Mouse (Mus musculus): ENCODE data around the gene Mmel1. TPM values are rescaled to one million over a fixed set of nuclear protein-coding genes. Genes with fewer than 3 reads are reported as not detected.

Gene Mmel1
- polyA plus RNA-seq, 1 experiment from 2014 or later = 0.13 TPM

- no peaks in the 10 kb centered on the region for H3K9me3 ChIP-seq (ENCODE audit: low read depth, low read length)
- ATAC-seq (ENCODE audit: insufficient read depth) = no peak; the same call in 1 of the 2 replicates
- peak overlapping the region; percentile 48 for H3K9ac ChIP-seq
- no peak for DNase-seq
- 13% methylated on average over 9 of the region's 9 CpGs for WGBS
- no peak overlapping the region for H3K27ac ChIP-seq (ENCODE audit: low read depth)
- peak overlapping the region; percentile 93 for H3K4me2 ChIP-seq
- no peak for TF ChIP-seq CTCF (IDR thresholded peaks at IDR 0.05; ENCODE audit: low read depth)
- H3K36me3 ChIP-seq (ENCODE audit: insufficient read depth) = no peaks in the 10 kb centered on the region
- H3K4me3 ChIP-seq (ENCODE audit: low read depth, low read length) = peak overlapping the region; percentile 49
- H3K4me1 ChIP-seq (ENCODE audit: insufficient read depth) = no peaks in the 10 kb centered on the region
- peaks cover 39% of the 10 kb centered on the region for H3K27me3 ChIP-seq (ENCODE audit: insufficient read depth, low read length)
These were observed 12.9 kb upstream of the Mmel1 start for GRCm38 (mm10) chr4:154856480-154856837.

- Histone ChIP-seq H3K9ac (no peak overlapping the region), H3K4me3 (ENCODE audit: low read depth, low read length) (no peak overlapping the region), H3K36me3 (ENCODE audit: insufficient read depth) (no peaks in the 10 kb centered on the region), H3K9me3 (ENCODE audit: low read depth, low read length) (no peaks in the 10 kb centered on the region), H3K27ac (ENCODE audit: low read depth) (no peak overlapping the region), H3K4me2 (peak overlapping the region; percentile 93), H3K27me3 (ENCODE audit: insufficient read depth, low read length) (peaks cover 39% of the 10 kb centered on the region), H3K4me1 (ENCODE audit: insufficient read depth) (no peaks in the 10 kb centered on the region)
- WGBS = 85% methylated on average over 7 of the region's 7 CpGs
- DNase-seq = no peak
- TF ChIP-seq CTCF (IDR thresholded peaks at IDR 0.05; ENCODE audit: low read depth) = no peak; the same call in 1 of the 2 replicates
- no peak for ATAC-seq (ENCODE audit: insufficient read depth)
These were observed 12.5 kb upstream of the Mmel1 start for GRCm38 (mm10) chr4:154856882-154857281.

GRCm38 (mm10) chr4:154857366-154858240 lies 11.8 kb upstream of the Mmel1 start:
- DNase-seq (no peak), ATAC-seq (ENCODE audit: insufficient read depth) (no peak)
- no peak for TF ChIP-seq CTCF (IDR thresholded peaks at IDR 0.05; ENCODE audit: low read depth)
- H3K4me2 ChIP-seq = no peak overlapping the region
- no peaks in the 10 kb centered on the region for H3K4me1 ChIP-seq (ENCODE audit: insufficient read depth)
- H3K9me3 ChIP-seq (ENCODE audit: low read depth, low read length) = no peaks in the 10 kb centered on the region
- 71% methylated on average over 10 of the region's 10 CpGs for WGBS
- H3K27ac ChIP-seq (ENCODE audit: low read depth) = no peak overlapping the region
- H3K27me3 ChIP-seq (ENCODE audit: insufficient read depth, low read length) = peaks cover 39% of the 10 kb centered on the region
- no peak overlapping the region for H3K4me3 ChIP-seq (ENCODE audit: low read depth, low read length)
- H3K9ac ChIP-seq = no peak overlapping the region
- H3K36me3 ChIP-seq (ENCODE audit: insufficient read depth) = no peaks in the 10 kb centered on the region

GRCm38 (mm10) chr4:154858601-154859000 lies 10.8 kb upstream of the Mmel1 start:
- no peak for TF ChIP-seq CTCF (IDR thresholded peaks at IDR 0.05; ENCODE audit: low read depth)
- peaks cover 35% of the 10 kb centered on the region for H3K27me3 ChIP-seq (ENCODE audit: insufficient read depth, low read length)
- no peak for ATAC-seq (ENCODE audit: insufficient read depth)
- no peak overlapping the region for H3K4me2 ChIP-seq
- H3K9me3 ChIP-seq (ENCODE audit: low read depth, low read length) = no peaks in the 10 kb centered on the region
- H3K9ac ChIP-seq = no peak overlapping the region
- H3K27ac ChIP-seq (ENCODE audit: low read depth) = no peak overlapping the region
- H3K4me1 ChIP-seq (ENCODE audit: insufficient read depth) = 0 out of 2 replicates have a peak, but pooled peaks cover under 1% of the 10 kb centered on the region
- 67% methylated on average over 3 of the region's 3 CpGs for WGBS
- H3K36me3 ChIP-seq (ENCODE audit: insufficient read depth) = no peaks in the 10 kb centered on the region
- H3K4me3 ChIP-seq (ENCODE audit: low read depth, low read length) = no peak overlapping the region
- DNase-seq = no peak

GRCm38 (mm10) chr4:154861967-154862366 lies 7.4 kb upstream of the Mmel1 start:
- 65% methylated on average over 5 of the region's 5 CpGs for WGBS
- TF ChIP-seq CTCF (IDR thresholded peaks at IDR 0.05; ENCODE audit: low read depth) = no peak
- H3K9ac ChIP-seq = no peak overlapping the region
- no peak overlapping the region for H3K4me3 ChIP-seq (ENCODE audit: low read depth, low read length)
- no peak overlapping the region for H3K27ac ChIP-seq (ENCODE audit: low read depth)
- no peaks in the 10 kb centered on the region for H3K36me3 ChIP-seq (ENCODE audit: insufficient read depth)
- ATAC-seq (ENCODE audit: insufficient read depth) (no peak), DNase-seq (no peak)
- peaks cover 8% of the 10 kb centered on the region; the same call in 1 of the 2 replicates for H3K27me3 ChIP-seq (ENCODE audit: insufficient read depth, low read length)
- H3K4me2 ChIP-seq = no peak overlapping the region
- peaks cover 8% of the 10 kb centered on the region; the same call in 1 of the 2 replicates for H3K4me1 ChIP-seq (ENCODE audit: insufficient read depth)
- no peaks in the 10 kb centered on the region for H3K9me3 ChIP-seq (ENCODE audit: low read depth, low read length)

- Histone ChIP-seq H3K4me1 (ENCODE audit: insufficient read depth) (peaks cover 8% of the 10 kb centered on the region; the same call in 1 of the 2 replicates), H3K4me3 (ENCODE audit: low read depth, low read length) (no peak overlapping the region), H3K36me3 (ENCODE audit: insufficient read depth) (no peaks in the 10 kb centered on the region), H3K9me3 (ENCODE audit: low read depth, low read length) (no peaks in the 10 kb centered on the region), H3K4me2 (peak overlapping the region; percentile 65; the same call in 1 of the 2 replicates), H3K9ac (no peak overlapping the region; the same call in 1 of the 2 replicates), H3K27me3 (ENCODE audit: insufficient read depth, low read length) (no peaks in the 10 kb centered on the region), H3K27ac (ENCODE audit: low read depth) (peak overlapping the region; percentile 87)
- no peak for DNase-seq
- TF ChIP-seq CTCF (IDR thresholded peaks at IDR 0.05; ENCODE audit: low read depth) = no peak
- WGBS = 69% methylated on average over 3 of the region's 3 CpGs
- ATAC-seq (ENCODE audit: insufficient read depth) = peak; percentile 2; the same call in 1 of the 2 replicates
These were observed 5.9 kb upstream of the Mmel1 start for GRCm38 (mm10) chr4:154863436-154863935.

GRCm38 (mm10) chr4:154864271-154864771 lies 5.1 kb upstream of the Mmel1 start:
- Histone ChIP-seq H3K4me2 (peak overlapping the region; percentile 65), H3K4me3 (ENCODE audit: low read depth, low read length) (peak overlapping the region; percentile 34), H3K27ac (ENCODE audit: low read depth) (peak overlapping the region; percentile 87), H3K27me3 (ENCODE audit: insufficient read depth, low read length) (no peaks in the 10 kb centered on the region), H3K36me3 (ENCODE audit: insufficient read depth) (no peaks in the 10 kb centered on the region), H3K9me3 (ENCODE audit: low read depth, low read length) (no peaks in the 10 kb centered on the region), H3K9ac (peak overlapping the region; percentile 52), H3K4me1 (ENCODE audit: insufficient read depth) (peaks cover 8% of the 10 kb centered on the region; the same call in 1 of the 2 replicates)
- WGBS = under 1% methylated on average over 18 of the region's 18 CpGs
- DNase-seq = peak; percentile 99
- TF ChIP-seq CTCF (IDR thresholded peaks at IDR 0.05; ENCODE audit: low read depth) = peak; percentile 59
- peak; percentile 91 for ATAC-seq (ENCODE audit: insufficient read depth)

Measured in lung, embryonic 14.5 days (tissue).